Mouse (Mus musculus): ENCODE measurements around the gene Cbx7. TPM values are rescaled to one million over a fixed set of nuclear protein-coding genes. Genes with fewer than 3 reads are reported as not detected.

Cbx7 gene
- total RNA-seq, 2 experiments from 2014 or later = 12.1 to 21.0 TPM

DNA sequence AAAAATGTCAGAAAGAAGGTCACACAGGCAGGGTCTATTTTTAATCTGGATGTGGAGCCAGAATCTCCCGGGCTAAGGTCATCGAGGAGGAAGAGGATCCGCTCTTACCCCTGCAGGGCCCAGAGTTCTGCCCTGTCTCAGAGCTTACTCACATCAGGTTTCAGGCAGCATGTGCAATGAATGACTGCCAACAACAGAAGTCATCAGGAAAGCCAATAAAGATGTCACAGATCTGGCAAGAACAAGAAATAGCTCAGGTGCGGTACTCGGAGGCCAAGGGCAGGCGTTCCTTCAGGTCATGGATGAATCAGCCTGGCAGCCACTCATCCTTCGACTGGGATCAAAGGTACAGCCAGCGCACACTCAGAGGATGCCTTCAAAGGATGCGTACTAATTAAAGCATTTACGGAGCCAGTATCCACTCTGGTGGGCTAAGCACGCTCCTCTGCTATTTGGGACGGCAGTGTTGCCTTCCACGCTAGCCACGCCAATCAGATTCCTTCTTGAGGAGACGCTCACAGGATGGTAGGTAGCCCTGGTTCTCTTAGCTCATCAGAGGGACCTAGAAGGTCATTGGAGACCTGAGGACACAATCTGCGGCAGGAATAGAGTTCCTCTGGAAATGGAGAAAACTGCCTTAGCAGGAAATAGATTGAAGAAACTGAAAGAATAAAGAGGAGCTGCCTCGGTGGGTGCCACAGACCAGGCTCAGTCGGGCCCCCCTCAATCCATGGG lies 95.5 kb downstream of the Cbx7 start:
- no peak for ATAC-seq (replicated peaks; ENCODE audit: low FRiP score, poor library complexity, severe bottlenecking)

DNA sequence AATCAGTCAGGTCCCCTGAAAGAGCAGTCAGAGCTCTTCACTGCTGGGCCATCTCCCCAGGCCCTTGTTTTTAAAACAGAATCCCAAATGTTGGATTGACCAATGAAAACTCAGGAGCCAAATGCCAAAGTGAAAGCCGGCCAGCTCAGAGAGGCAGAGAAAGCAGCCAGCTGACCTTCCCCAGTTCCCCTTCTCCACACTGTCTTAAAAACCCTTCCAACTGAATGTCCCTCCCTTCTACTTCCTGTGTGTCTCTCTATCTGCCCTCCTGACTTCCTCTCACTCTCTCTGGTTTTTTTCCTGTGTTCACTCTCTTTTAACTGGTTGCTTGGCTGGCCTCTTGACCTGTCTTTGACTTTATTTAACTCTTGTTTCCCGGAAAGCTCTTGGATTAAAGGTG lies 96.9 kb downstream of the Cbx7 start:
- ATAC-seq (replicated peaks; ENCODE audit: low FRiP score, poor library complexity, severe bottlenecking) = no peak

DNA sequence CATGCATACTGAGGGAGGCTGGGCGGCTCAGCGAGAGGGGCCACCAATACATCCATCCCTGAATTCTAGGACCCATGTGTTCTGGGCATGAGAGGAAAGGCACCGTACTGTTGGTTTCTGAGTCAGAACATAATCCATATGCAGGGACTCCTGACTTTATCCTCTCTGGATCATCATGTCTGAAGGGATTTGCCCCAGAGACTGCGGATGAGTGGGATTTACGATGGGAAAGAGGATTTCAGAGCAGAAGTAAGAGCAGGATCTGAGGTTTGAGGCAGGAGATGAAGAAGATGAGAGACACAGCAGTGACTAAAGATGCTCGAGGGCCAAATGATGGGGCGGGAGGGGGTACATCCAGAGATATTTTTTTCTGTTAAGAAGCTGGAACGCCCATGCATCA lies 97.4 kb downstream of the Cbx7 start:
- no peak for ATAC-seq (replicated peaks; ENCODE audit: low FRiP score, poor library complexity, severe bottlenecking)

DNA sequence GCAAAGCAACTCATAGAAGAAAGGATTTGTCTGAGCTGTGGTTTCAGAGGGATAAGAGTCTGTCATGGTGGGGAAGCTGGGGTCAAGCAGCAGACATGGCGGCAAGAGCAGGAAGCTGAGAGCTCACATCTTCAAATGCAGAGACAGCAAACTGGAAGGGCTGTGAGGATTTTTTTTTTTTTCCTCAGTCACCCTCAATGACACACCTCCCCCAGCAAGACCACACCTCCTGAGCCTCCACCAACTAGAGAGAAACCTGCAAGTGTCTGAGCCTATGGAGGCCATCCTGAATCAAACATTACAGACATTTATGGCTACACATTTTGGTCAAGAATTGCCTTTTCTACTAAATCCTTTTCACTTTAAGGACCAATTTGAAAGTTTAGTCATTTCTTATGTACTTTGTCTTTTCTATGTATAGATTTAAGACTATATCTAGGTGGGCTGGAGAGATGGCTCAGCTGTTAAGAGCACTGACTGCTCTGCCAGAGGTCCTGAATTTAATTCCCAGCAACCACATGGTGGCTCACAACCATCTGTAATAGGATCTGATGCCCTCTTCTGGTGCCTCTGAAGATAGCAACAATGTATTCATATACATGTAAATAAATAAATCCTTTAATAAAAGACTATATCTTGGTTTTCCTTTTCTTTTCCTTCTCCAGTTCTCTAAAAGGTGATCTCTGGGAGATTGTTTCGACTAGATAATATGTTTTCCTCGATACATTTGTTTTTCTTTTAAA lies 103.5 kb downstream of the Cbx7 start:
- ATAC-seq (replicated peaks; ENCODE audit: low FRiP score, poor library complexity, severe bottlenecking) = no peak

Other genes starting within 250 kb of the Cbx7 start
- 29.6 and 34.0 TPM in 2 replicates for gene Sun2, start 228.6 kb downstream of the Cbx7 start, total RNA-seq (2015; ENCODE audit: low replicate concordance)
- gene Sun2, start 228.6 kb downstream of the Cbx7 start, total RNA-seq (2017; ENCODE audit: low replicate concordance) = 56.9 and 67.4 TPM in 2 replicates
- 1.8 TPM in 1 of 2 replicates, not detected in the other for gene Dnal4, start 193.3 kb downstream of the Cbx7 start, total RNA-seq (2015; ENCODE audit: low replicate concordance)
- 0.30 and 1.7 TPM in 2 replicates for gene Dnal4, start 193.3 kb downstream of the Cbx7 start, total RNA-seq (2017; ENCODE audit: low replicate concordance)
- not detected in 2 replicates for gene Nptxr, start 166.4 kb downstream of the Cbx7 start, total RNA-seq (2015; ENCODE audit: low replicate concordance)
- gene Nptxr, start 166.4 kb downstream of the Cbx7 start, total RNA-seq (2017; ENCODE audit: low replicate concordance) = 0.53 TPM in 1 of 2 replicates, not detected in the other
- not detected in 2 replicates for gene Npcd, start 136.9 kb downstream of the Cbx7 start, total RNA-seq (2015; ENCODE audit: low replicate concordance)
- not detected in 2 replicates for gene Npcd, start 136.9 kb downstream of the Cbx7 start, total RNA-seq (2017; ENCODE audit: low replicate concordance)
- 13.8 and 20.2 TPM in 2 replicates for gene Cbx6, start 136.4 kb downstream of the Cbx7 start, total RNA-seq (2015; ENCODE audit: low replicate concordance)
- gene Cbx6, start 136.4 kb downstream of the Cbx7 start, total RNA-seq (2017; ENCODE audit: low replicate concordance) = 21.8 and 38.9 TPM in 2 replicates
- gene Apobec3, start 79.5 kb downstream of the Cbx7 start, total RNA-seq (2015; ENCODE audit: low replicate concordance) = 229 and 314 TPM in 2 replicates
- gene Apobec3, start 79.5 kb downstream of the Cbx7 start, total RNA-seq (2017; ENCODE audit: low replicate concordance) = 185 and 259 TPM in 2 replicates
- gene Pdgfb, start 43.9 kb upstream of the Cbx7 start, total RNA-seq (2015; ENCODE audit: low replicate concordance) = 1.3 TPM in 1 of 2 replicates, not detected in the other
- gene Pdgfb, start 43.9 kb upstream of the Cbx7 start, total RNA-seq (2017; ENCODE audit: low replicate concordance) = 1.6 TPM in 1 of 2 replicates, not detected in the other
- 19.1 and 20.1 TPM in 2 replicates for gene Syngr1, start 120.2 kb upstream of the Cbx7 start, total RNA-seq (2015; ENCODE audit: low replicate concordance)
- 3.6 and 16.7 TPM in 2 replicates for gene Syngr1, start 120.2 kb upstream of the Cbx7 start, total RNA-seq (2017; ENCODE audit: low replicate concordance)
- 600 and 647 TPM in 2 replicates for gene Rpl3, start 120.7 kb upstream of the Cbx7 start, total RNA-seq (2015; ENCODE audit: low replicate concordance)
- gene Rpl3, start 120.7 kb upstream of the Cbx7 start, total RNA-seq (2017; ENCODE audit: low replicate concordance) = 701 and 821 TPM in 2 replicates
- gene Tab1, start 162.0 kb upstream of the Cbx7 start, total RNA-seq (2015; ENCODE audit: low replicate concordance) = 8.6 and 9.2 TPM in 2 replicates
- 22.5 and 26.3 TPM in 2 replicates for gene Tab1, start 162.0 kb upstream of the Cbx7 start, total RNA-seq (2017; ENCODE audit: low replicate concordance)
- not detected in 2 replicates for gene Mgat3, start 202.6 kb upstream of the Cbx7 start, total RNA-seq (2015; ENCODE audit: low replicate concordance)
- not detected in 2 replicates for gene Mgat3, start 202.6 kb upstream of the Cbx7 start, total RNA-seq (2017; ENCODE audit: low replicate concordance)

Data from erythroid progenitor cell, adult 5-6 weeks (primary cell).